Mouse (Mus musculus): ENCODE results near the gene Sept7.
"Not testable (repeated sequence)": the region's sequence is repeated elsewhere in the genome, so short reads cannot be mapped to it uniquely, and the experiment has no call there.

Gene Sept7

GRCm38 (mm10) chr9:25253478-25253824 lies 1.2 kb downstream of the Sept7 start:
- no peak for DNase-seq (ENCODE audit: low read depth in 1 of 2, low spot score in 2 of 2)

- DNase-seq (ENCODE audit: low read depth in 1 of 2, low spot score in 2 of 2): no peak
Observed at GRCm38 (mm10) chr9:25260411-25260810, 8.2 kb downstream of the Sept7 start.

DNA sequence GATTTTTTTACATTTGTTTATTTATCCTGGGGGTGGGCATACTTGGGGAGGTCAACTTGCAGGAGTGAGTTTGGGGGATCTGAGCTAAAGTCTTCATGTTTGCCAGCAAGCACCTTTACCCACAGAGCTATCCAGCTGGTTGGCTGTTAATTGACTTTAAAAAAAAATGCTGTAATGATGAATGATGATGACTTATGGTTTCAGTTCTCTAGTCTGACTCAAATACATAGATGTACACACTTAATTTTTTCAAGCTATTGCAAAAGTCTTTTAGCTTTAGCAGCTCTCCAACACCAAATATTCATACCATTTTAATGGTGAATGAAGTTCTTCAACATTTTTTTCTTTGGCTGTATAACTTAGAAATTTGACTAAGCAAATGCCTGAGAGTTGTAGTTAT lies 8.7 kb downstream of the Sept7 start:
- DNase-seq (ENCODE audit: low read depth in 1 of 2, low spot score in 2 of 2): no peak

DNA sequence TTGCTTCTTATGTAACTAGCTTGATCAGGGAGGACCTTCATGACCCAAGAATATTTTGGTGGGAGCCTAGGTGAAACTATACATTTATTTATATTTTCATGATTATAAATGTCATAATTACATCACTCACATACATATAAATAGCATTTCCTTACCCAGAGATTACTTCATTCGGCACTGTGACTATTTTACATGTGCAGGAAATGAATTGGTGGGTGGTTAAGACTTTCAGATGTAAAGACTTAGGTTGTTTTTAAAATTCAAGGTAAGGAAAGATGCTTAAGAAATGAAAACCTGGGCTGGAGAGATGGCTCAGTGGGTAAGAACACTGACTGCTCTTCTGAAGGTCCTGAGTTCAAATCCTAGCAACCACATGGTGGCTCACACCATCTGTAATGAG lies 9.8 kb downstream of the Sept7 start:
- DNase-seq (ENCODE audit: low read depth in 1 of 2, low spot score in 2 of 2): no peak

DNA sequence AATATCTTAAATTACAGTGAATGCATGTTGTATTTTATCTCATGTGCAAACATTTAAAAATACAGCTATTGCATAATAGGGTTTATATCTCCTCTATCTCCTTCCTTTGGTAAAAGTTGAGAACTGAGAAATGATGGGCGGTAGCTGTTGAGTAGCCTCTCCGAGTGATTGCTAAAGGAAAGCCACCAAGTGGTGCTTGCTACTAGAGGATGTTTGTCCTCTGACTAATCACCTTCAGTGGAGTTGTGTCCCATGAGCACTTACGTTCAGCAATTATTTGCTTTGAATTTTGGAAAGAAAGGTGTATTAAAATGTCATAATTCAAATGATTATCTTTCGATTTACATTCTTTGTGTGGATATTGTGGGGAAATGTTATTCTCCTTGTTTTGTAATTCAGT lies 13.6 kb downstream of the Sept7 start:
- no peak for DNase-seq (ENCODE audit: low read depth in 1 of 2, low spot score in 2 of 2)

DNA sequence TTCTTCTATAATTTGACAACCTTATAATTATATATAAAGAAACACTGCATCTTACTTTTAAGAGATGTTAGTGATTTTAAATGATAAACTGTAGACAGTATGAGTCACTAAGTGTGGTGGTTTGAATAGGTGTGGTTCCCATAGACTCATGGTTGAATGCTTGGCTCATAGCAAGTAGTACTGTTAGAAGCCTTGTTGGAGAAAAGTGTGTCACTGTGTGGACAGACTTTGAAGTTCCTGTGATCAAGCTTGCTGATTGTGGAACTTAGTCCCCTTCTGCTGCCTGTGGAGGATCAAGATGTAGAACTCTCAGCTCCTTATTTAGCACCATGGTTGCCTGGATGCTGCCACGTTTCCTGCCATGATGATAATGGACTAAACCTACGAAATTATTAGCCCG lies 14.9 kb downstream of the Sept7 start:
- no peak for DNase-seq (ENCODE audit: low read depth in 1 of 2, low spot score in 2 of 2)

DNA sequence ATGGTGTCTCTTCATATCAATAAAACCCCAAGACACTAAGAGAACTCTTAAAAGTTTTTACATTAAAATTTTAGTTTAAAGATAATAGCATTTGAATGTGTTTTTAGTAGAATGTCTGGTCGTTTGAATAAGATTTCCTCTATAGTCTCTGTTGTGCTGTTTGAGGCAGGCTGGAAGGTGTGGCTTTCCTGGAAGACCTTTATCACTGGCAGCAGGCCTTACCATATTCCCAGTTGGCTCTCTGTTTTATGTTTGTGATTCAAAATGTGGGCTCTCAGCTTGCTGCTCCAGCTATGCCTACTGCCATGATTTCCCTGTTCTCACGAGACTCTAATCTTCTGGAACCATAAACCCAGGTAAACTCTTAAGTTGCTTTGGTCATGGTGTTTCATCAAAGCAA lies 15.3 kb downstream of the Sept7 start:
- no peak for DNase-seq (ENCODE audit: low read depth in 1 of 2, low spot score in 2 of 2)

DNA sequence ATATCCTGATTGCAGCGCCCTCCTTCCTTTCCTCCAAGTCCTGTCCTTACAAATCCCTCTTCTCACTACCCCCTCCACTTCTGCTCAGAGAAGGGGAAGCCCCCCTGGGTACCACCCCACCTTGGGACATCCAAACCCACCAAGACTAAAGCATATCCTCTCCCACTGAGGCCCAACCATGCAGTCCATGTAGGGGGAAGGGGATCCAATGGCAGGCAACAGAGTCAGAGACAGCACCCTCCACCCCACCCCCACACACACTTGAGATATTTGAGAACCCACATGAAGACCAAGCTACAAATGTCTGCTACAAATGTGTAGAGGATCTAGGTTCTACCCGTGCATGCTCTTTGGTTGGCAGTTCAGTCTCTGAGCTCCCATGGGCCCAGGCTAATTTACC lies 19.7 kb downstream of the Sept7 start:
- no peak for DNase-seq (ENCODE audit: low read depth in 1 of 2, low spot score in 2 of 2)

DNA sequence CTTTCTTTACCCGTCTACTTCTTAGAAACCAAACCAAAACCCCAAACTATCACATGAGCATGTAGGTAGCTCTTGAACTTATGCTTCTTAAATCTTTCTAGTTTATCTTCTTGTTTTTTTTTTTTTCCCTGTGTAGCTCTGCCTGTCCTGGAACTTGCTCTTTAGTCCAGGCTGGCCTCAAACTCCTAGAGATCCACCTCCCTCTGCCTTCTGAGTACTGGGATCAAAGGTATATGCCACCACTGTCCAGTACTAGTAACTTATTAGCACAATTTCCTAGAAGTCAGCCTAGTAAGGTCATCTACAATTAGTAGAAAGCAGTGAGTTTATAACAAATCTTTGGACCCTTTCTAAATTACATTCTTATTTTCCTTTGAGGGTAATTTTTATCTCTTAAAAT lies 37.6 kb downstream of the Sept7 start:
- DNase-seq (ENCODE audit: low read depth in 1 of 2, low spot score in 2 of 2): no peak

- DNase-seq (ENCODE audit: low read depth in 1 of 2, low spot score in 2 of 2): no peak
Observed at GRCm38 (mm10) chr9:25309505-25310182, 57.4 kb downstream of the Sept7 start.

DNA sequence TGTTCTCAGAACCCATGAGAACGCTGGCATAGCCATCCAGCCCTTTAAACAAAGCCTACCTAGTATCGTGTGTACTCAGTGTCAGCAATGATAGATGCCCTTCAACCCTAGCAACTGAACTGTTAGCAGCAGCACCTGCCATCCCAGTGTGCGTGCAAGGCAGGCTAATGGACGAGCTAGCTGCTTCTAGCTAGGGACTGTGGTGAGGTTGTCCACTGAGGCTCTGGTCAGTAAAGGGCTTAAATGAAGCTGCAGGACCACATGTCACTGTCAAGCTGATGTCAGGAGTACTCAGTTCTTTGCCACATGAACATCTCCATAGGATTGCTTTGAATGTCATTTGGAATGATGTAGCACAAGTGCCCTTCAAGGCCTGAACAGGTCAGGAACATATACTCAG lies 62.1 kb downstream of the Sept7 start:
- no peak for DNase-seq (ENCODE audit: low read depth in 1 of 2, low spot score in 2 of 2)

DNA sequence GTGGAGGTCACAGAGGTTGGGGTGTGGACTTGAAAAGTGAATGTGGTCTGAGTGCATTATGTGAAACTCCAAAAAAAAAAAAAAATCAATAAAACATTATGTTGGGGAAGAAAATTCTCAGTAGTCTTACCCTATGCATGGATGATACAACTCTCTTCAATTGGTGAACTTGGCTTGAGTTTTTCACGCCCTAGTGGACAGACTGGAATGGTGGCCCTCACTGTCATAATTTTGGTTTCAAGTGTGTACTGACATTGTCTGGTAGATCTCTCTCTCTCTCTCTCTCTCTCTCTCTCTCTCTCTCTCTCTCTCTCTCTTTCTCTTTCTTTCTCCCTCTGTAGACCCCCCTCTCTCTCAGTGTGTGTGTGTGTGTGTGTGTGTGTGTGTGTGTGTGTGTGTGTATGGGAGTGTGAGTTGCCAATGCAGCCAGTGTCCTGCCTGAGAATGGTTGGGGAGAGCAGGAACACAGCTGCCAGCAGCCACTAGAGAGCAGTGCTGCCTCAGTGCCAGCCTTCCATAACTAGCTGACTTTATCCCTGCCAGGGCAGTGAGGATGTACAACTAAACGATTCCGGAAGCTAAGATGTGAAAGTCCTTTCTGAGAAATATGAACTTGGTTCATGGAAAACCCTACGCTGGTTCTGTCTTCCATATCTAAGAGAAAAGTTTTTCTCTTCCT lies 65.7 kb downstream of the Sept7 start:
- no peak for DNase-seq (ENCODE audit: low read depth in 1 of 2, low spot score in 2 of 2)

DNA sequence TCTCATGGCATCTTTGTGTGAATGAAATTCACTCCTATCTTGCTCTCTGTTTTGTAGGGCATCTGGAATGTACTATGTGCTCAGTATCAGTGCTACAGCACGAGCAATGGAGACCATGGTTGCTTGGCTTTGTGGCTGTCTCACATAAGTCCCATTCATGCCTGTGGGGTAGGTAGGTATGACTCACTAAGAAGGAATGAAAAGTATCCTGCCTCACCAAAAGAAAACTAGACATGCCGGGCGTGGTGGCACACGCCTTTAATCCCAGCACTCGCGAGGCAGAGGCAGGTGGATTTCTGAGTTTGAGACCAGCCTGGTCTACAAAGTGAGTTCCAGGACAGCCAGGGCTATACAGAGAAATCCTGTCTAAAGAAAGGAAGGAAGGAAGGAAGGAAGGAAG lies 67.4 kb downstream of the Sept7 start:
- not testable (repeated sequence) for DNase-seq (ENCODE audit: low read depth in 1 of 2, low spot score in 2 of 2)

DNA sequence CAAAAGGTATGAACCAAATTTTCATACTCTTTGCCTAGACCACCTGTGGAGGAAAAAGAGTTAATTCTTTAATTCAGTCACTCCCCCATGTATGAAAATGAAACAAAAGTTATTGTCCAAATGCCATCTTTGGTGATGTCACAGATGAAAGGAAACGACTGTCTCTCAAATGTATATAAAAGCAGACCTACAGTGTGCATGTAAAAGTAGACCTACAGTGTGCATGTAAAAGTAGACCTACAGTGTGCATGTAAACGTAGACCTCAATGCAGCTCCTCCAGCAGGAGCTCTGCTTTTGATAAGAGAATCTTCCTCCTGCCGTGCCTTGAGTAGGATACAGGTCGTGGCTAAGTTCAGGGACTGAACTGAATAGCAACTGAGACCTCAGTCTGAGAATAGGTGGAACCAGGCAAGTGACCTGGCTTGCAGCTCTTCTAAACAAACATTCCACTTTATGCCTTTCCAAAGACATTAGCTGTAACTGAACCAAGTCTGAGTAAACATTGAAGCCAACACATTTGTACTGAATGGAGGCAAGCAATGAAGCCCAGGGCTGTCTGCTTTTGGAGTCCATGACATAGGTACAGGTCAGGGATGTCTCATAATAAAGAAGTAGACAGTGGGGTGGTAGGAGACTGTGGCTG lies 75.6 kb downstream of the Sept7 start:
- DNase-seq (ENCODE audit: low read depth in 1 of 2, low spot score in 2 of 2): no peak

GRCm38 (mm10) chr9:25328946-25329723 lies 76.9 kb downstream of the Sept7 start:
- no peak for DNase-seq (ENCODE audit: low read depth in 1 of 2, low spot score in 2 of 2)

DNA sequence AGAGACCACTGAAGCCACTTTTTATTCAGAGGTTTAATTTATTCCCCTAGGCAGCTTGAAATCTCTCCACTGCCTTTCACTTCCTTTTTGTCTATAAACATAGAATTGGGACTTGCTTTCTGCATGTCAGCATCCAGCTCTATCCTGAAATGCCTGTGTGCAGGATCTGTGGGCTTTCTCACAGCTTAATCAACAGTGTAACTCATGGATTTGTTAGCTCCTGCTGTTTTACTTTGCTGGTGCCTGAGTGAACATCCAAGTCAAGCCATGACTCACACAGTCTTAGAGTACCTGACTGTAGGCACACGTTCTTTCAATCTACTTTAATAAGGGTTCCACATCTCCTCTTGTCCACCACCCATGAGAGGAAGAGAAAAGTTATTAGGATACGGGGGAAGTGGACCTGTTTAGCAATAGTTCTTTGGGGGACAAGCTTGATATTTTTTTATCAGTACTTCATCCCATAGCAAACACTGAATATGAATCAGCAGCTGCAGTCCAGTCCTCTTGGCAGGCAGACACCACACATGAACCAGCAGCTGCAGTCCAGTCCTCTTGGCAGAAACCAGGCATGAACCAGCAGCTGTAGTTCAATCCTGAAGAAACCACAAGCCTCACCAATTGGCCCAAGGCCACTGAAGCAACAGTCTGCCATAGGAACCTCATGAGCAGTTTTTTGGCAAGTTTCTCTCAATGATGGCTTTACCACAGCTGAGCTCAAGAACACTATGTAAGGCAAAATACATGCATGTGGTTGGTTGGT lies 85.4 kb downstream of the Sept7 start:
- DNase-seq (ENCODE audit: low read depth in 1 of 2, low spot score in 2 of 2): no peak

GRCm38 (mm10) chr9:25340412-25340811 lies 88.2 kb downstream of the Sept7 start:
- no peak for DNase-seq (ENCODE audit: low read depth in 1 of 2, low spot score in 2 of 2)

- DNase-seq (ENCODE audit: low read depth in 1 of 2, low spot score in 2 of 2): no peak
Observed at GRCm38 (mm10) chr9:25353775-25354174, 101.5 kb downstream of the Sept7 start.

DNA sequence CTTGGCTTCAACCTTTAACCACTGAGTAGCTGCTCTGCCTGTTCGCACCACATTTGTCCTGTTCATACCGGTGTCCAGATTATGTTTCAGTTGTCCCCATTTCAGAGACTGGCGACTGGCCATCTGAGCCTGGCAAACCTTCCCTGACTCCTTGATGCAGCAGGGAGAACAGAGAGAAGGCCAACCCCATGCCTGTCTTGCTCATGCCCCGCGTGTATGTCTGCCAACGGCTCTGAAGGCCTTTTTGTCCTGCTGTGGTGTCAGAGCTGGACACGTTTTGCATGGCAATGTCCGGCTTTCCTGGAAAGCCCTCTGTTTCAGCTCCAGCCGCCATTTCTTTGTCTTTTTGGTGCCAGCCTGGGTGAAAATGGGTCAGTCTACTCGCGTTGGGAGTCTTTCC lies 103.6 kb downstream of the Sept7 start:
- no peak for DNase-seq (ENCODE audit: low read depth in 1 of 2, low spot score in 2 of 2)

DNA sequence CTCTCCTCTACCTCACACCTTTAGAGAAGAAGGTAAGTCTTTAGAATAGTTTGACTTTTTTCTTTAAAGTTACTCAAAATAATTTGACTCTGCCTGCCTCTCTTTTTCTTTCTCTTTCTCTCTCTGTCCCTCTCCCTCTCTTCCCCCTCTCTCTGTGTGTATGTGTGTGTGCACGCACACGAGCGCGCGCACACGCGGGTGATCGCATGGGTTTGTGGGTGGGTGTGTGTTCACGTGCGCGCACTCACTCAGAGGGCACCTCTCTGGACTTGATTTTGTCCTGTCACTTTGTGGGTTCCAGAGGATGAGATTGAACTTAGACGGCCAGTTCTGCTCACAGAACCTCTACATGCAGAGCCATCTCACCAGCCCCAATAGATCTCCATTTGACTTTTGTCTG lies 105.3 kb downstream of the Sept7 start:
- no peak for DNase-seq (ENCODE audit: low read depth in 1 of 2, low spot score in 2 of 2)

GRCm38 (mm10) chr9:25358018-25358417 lies 105.8 kb downstream of the Sept7 start:
- no peak for DNase-seq (ENCODE audit: low read depth in 1 of 2, low spot score in 2 of 2)
